Mouse (Mus musculus) kidney, postnatal 36 days (tissue): Measurements from ENCODE around the gene Bex3.

Experiments
- DNase-seq, 2 experiments: peaks; one replicate each; pipeline ENCODE4 v3.0.0; 2021 to 2022; ENCODE audit warnings: mixed read lengths in 2 of 2

The Bex3 gene

DNA sequence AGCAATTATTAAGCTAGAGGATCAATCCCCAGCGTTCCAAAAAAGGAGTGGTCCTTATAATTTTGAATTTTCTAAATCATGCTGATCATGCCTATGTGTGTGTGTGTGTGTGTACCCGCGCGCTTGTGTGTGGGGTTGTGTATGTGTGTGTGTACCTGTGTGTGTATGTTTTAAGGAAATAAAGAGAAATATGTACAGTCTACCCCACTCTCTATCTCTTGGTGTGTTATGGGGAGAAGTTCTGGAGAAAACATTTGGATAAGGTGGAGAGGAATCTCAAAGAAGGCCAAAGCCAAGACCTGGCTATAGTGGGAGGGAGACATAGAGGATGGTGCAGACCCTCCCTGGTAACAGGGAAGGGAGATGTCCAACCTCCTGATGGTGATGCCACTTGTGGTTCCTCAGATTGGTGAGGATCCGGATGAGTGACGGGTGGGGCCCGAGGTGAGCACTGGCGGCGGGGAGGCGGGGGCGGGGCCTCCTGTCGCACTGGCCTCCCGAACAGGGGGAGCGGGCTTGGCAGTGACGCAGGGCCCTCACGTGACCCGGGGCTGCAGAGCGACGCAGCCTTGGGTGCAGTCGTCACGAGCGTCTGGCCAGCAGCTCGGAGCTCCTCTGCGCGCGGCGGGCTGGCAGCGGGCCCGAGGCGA lies at the start of gene Bex3:
TSS of gene Bex3 (plus strand) at position 511 of the 650 bp plus-strand sequence.
- DNase-seq: peak; percentile 37 to 52

DNA sequence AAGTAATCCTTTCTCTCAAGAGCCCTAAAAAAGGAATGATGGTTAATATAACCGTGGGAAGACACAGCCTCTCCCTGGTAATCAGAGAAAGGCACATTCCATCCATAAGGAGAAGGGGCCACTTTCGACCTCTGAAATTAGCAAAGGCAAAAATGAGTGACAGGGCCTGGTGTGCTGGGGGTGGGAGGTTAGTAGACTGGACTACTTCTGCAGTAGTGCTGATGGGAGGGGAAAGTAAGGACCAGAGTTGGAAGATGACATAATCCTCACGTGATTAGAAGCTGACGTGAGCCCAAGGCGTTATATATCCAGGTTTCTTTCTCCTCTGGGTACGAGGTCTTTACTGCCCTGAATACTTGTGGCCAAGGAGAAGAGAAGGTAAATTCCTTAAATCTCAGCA lies 46.3 kb upstream of the Bex3 start:
- DNase-seq: no peak

DNA sequence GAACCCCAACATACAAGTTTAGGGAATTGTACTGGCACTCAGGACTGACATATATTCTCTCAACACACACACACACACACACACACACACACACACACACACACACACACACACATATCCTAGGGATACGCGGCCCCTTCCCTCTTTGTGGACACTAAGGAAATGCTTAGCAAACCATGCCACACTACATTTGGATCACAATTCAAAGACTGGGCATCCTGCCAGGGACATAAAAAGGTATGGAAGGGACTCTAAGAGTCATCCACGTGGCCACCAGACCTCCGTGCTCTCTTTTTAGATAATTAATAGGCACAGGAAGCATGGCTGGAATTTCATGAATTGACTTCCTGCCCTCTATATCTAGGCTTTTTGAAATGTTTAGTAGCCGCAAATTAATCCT lies 42.3 kb upstream of the Bex3 start:
- DNase-seq: peak in 1 of 2 experiments; percentile 8

DNA sequence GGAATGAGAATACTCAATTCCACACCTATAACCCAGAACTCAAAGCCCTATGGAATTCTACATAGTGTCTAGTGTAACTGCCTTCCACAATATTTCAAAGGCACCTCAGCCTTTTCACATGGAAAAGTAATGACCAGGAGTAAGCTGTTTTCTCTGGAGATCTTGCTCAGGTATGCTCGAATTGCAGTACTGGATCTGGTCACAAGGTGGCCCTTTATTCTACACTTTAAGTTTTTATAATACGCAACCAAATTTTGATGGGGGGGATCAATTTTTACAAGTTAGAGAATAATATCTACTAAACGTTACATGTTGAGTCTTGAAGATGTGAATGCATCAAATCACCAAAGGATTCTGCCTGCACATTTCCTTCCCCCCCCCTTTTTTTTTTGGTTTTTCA lies 31.9 kb upstream of the Bex3 start:
- DNase-seq: peak; percentile 49 to 81

DNA sequence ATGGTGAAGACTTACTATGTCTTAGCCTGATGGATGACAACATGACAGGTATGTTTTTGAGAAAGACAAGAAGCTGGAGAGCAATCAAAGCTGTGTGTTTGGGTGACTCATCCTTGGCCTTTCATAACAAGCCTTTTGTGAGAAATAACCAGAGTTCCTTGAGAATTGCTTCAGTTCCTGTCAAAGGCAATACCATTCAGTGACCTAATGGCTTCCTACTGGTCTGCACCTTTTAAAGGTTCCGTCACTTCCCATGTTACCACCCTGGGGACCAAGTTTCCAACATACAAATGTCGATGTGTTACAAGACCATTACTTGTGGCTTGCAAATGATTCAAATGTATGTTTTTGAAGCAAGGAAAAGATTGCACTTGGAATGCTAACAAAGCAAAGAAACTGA lies 26.9 kb upstream of the Bex3 start:
- no peak for DNase-seq

DNA sequence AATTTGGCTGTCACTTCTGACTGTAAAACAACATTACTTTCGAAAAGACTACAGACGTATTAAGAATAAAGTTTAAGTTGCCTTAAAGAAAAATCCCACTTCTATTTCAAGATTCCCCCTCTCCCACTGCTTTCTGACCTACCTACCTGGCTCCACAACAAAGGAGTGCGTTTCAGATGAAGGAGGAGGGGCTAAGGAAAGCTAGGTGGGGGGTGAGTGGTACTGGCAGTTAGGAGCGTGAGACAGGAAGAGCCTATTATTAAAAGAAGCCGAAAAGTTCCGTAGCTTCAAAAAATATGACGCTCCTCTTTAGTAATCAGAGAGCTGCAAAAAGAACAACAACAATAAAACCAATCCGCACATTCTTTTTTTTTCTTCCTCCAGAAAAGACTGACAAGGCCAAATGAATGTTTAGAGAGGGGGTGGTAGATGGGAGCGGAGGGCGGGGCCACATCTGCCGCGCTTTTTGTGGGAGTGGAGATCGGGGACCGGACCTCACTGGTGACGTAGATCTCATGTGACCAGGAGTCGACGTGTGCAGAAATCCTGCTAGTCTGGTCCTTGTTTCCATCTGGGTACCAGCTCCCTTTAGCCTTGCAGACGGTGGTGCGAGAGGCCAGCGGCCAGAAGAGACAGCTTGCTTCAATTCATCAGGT lies 25.4 kb upstream of the Bex3 start, which contains the start of gene Tceal9:
TSS of gene Tceal9 (plus strand) at position 506 of the 656 bp plus-strand sequence.
- DNase-seq: peak; percentile 80 to 82

DNA sequence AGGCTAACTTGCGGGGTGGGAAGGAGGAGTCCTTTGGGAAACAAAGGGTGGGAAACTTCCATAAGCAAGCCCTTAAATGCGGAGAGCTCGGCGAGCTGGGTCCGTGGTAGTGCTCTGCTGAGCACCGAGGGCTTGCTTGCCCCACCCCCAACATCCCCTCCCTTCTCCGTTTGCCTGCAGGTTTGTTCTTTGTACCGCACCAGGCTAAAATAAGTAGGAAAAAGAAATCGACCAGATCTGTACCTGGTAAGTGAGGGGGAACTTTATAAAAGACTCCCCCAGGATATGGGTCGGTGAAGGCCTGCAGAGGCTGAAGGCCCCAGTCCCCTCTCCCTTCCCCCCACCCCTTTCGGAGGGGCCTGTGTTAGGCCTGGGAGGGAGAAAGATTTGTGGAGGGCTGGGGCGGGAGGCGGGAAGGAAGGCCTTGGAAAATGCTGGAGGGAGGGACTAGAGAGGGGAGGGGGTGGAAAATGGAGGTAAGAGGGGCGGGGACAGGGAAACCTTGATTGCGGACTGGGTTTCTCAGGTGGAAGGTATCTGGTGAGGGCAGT lies 24.5 kb upstream of the Bex3 start:
- DNase-seq: peak; percentile 20 to 58

DNA sequence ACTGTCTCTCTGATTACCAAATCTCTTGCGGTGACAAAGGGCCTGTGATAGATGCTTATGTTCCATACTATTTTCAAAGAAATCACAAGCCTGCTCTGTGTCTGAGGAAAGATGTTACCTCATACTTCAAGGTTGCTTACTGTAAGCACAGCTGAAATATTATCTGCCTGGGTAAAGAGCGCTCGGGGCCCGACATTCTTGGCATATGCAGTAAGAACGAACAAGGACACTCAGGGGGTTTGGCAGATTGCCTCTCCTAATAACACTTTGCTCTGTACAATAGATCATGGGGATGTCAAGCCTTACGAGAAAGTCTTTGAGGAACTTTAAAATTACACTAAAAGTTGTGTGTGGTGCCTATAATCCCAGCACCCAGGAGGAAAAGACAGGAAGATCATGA lies 21.2 kb upstream of the Bex3 start:
- no peak for DNase-seq

DNA sequence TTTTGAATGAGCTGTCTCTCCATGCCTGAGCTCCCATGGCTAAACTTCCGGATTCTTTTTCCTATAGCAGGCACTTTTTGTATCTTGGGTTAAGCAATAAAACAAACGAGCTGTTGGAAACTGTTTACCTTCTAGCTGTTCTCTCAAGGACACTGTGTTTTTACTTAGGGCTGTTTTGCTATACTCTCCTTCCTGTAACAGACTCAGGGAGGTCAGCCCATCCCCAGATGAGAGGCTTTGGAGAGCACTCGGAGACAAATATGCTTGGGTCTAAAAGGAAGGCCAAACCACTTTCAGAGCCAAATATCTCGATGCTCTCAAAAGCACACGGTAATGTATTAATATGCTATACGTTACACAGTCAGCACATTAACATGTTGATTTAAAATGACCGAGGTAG lies 20.4 kb upstream of the Bex3 start:
- no peak for DNase-seq

DNA sequence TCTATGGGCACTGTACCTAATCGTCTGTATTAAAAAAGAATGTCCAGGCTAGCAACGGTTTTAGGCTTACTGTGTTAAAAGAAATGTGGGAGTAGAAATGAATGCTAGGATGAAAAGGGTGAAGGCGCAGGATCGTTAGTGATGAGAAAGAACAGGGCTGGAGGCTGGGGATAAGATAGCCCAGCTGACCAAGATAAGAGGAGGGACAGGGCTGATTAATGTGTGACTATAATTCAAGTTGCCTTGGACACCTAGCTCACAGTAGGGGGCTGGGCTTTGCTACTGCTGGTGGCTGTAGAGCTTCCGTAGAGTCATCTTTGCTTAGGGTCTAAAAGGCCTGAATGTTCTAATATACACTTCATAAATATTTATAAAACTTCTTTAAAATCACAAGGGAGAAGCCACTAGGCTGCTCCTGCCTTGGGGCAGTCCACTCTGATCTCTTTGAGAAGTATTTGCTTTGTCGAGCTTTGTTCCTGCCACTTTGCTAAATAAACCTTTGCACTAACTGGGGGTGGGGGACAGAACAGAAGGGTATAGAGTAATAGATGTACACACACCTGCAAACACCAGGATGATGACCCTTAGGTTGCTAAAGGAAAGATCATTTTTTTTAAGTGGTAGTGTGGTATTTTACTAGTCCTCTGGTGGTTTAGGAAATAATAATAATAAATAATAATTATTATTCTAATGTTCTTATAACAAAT lies 17.9 kb upstream of the Bex3 start:
- no peak for DNase-seq

DNA sequence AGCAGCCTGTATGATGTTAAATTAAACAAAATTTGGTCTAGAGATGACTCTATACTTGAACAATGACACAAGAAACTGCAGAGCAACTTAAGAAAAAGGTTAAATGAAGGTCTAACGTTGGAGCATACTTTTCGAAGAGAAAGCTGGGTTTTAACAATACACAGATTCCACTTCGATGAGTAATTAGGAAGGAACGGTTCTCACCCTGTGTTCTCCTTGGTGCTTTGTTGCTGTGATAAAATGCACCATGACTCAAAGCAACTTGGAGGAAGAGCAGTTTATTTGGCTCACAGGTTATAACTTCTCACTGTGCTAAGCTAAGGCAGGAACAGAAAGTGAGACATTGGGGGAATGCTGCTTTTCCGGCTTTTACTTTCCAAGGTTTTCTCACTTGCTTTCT lies 2.3 kb upstream of the Bex3 start:
- no peak for DNase-seq

DNA sequence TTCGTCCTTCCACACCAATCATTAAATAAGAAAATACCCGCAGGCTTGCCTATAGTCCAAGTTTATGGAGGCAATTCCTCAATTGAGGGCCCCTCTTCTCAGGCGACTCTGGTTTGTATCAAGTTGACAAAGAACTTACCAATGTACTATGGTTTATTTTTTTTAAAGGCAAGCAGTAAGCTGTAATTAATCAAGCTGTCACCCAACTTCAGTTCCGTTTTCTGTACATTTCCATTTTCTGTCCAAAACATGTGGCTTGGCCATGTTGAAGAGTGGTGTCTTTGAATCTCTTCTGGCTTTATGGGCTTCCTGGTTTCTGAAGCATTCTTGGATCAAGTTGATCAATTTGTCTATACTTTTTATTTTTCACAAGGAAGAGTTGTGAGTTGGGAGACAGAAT lies 1.9 kb upstream of the Bex3 start:
- no peak for DNase-seq

DNA sequence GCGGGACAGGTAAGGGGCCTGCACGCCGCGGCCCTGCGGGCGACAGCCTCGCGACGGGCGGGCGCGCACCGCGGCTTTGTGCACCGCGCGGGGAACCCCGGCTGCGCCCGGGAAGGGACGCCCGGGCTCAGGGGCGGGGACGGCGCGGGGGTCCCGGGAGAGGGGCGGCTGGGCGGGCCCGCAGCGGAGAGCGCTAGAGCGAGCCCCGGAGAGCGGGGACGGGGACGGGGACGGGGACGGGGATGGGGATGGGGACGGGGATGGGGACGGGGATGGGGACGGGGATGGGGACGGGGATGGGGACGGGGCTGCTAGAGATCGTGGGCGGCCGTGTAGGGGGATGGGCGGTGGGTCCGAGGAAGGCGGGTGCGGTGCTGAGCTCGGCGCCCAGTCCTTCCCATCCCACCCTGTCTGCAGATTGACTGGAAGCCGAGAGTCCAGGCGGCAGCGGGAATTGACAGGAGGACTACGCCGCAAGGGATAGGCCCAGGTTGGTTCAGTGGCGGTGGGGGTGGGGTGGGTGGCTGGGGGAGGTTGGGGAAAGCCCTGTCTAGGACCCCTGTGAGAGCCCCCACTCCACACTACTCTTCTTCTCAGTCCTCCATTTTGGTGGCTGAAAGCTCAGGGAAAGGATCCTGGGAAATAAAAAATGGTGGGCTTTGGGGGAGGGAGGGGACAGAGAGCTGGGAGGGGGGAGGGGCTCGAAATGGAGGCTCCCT lies 499 bp downstream of the Bex3 start:
- DNase-seq: peak in 1 of 2 experiments; percentile 5

DNA sequence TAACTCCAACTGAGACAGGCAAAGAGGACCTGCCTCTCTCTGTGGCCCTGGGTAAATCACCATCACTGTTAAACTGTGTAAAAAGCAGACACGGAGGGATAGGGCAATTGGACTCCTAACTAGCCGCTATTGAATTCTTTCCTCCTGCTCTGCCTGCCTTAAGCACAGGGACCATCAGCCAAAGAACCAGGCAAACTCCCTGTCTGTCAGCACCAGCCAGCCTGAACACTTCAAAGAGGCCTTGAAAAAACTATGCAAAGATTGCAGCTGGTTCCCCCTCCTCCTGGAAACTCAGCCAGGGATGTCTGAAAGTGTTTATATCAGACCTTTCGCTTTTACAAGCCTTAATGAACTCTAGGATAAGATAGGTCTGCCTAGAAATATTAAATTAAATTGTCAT lies 4.5 kb downstream of the Bex3 start:
- DNase-seq: no peak

DNA sequence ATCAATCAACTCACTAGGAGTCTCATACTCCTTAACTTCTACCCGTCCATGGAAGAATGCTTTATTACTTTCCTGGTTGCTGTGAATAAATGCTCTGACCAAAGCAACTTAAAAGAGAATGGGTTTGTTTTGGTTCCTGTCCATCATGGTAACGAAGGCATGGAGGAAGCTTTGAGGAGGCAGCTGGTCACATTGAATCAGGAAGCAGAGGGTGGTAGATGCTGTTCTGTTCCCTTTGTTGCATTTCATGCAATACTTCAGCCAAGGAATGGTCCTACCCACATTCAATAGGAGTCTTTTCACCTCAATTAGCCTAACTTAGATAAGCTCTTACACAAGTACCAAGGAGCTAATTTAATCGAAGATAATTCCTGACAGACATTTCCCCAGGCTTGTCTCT lies 5.3 kb downstream of the Bex3 start:
- no peak for DNase-seq

DNA sequence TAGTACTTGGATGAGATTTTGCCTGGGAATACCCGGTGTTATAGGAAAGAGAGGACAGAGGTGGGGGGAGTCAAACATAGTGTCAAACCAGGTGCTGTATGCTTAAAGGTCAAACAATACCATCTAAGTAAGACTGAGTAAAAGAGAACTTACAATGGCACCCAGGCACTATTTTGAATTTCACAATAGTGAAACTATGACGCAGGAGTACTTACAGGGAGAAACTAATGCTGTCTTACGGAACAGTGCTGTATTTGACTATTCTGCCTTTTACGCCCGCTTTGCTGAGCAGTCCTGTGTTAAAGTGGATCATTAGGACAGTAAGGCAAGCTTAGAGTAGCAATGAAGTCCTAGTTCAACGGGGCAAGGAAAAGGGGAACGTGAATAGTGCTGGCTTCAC lies 7.5 kb downstream of the Bex3 start:
- no peak for DNase-seq

DNA sequence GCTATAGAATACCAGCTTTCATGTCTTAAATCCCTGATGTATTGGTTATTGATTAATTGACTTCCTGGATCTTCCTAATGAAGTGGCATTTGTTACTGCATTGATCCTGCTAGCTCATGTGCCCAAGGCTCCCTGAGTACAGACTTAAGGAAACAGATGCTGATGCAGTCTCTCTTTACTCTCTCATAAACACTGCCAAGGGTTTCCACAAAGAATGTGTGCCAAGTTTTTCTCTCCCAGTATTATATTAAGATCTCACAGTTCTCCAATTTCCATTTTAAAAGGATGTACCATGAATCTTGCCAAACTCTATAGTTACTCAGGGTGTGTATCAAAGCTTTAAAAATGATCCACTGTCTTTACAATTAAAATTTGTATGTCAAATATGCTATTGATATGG lies 8.3 kb downstream of the Bex3 start:
- no peak for DNase-seq

DNA sequence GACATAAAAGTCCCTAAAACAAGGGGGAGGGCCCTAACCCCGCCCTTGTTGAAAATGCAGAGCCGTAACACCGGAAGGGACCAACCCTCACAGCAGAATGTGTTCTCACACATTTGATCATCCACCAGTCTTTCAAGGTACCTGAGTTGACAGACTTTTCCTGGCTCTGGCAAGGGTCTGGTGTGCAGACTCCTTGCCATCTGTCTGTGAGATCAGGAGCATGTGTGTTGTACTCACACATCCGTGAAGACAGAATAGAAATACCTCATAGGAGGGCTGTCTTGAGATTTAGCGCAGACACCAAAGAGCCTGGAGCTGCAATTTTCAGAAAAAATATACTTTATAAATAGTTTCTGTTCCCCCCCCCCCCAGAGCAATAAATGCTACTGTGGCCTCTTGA lies 9.4 kb downstream of the Bex3 start:
- DNase-seq: no peak

DNA sequence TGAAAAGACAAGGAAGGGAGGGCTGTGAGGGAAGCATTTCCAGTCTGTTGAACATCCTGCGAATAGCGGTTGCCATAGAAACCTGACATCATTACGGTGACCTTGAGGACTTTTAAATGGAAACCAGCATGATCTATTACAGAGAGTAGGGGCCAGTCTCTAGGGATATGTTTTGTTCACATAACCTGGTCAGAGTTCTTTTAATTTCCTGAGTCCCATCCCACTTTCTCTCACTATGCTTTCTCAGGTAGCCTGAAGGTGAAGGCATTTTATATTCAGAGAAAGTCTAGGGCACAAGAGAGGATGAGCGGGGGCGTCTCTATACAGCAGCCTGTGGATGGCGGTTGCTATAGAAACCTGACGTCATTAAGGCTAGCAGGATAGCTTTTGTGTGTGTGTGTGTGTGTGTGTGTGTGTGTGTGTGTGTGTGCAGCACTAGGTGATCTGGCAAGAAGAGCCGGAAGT lies 20.8 kb downstream of the Bex3 start:
- no peak for DNase-seq

DNA sequence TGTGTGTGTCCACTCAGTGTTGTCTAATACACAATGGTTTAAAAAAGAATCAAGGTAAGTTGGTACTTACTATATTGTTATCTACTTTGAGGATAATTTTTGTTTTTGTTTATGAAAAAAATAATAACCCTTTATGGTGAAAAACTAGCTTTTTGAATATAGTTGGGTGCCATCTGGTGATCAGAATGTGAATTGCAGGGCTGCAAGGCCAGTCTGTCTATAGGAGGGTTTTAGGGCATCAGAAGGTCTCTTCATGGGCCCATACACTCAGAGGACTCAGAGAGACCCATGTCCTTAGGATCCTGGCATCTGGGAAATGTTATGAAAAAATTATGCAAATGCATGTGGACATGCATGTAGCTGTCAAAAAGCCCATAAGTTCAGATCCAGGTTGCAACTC lies 34.2 kb downstream of the Bex3 start:
- peak; percentile 16 to 71 for DNase-seq

DNA sequence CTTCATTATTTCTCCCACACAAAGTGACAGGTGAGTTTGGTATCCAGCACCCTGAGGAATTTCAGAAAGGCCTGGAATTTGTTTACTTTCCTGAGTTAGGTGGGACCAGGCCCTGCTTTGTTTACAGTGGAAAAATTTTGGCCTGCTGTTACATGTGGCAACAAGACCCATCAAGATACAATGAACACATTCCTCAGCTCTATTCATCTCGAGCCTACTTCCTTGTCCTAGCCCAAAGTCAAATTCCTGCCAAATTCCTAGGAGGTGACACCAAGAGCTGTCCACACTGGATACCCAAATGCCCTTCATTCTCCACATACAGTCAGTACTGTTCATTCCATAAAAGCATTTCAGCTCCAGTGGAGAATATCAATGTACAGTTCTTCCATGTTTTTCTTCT lies 36.1 kb downstream of the Bex3 start:
- no peak for DNase-seq

DNA sequence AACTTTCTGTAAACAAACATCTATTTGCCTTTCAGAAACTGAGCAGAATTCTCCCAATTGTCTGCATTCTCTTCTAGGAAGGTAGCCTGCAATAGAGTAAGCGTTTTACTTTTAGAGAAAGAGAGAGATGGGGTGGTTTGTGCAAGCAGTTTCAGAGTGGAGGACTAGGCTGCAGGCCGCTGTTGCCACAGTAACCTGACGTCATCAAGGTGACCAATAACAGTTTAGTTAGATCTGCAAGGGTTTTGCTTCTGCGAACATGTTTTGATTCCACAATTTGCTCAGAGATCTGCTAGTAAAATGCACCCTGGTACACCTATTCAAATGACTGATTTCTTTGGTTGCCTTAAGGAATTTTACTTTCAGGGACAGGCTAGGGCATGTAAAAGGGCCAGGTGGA lies 43.2 kb downstream of the Bex3 start:
- peak in 1 of 2 experiments; percentile 26 for DNase-seq
